Mouse (Mus musculus) spleen, postnatal 10 days (tissue): ENCODE results near the gene Gtf3c5.
A peak's percentile ranks its signal among the peaks of the same experiment; 100 is the strongest.

Experiments
- DNase-seq, 2 experiments: peaks; one replicate each; pipeline ENCODE4 v3.0.0; 2021 to 2022; ENCODE audit warnings: low spot score in 2 of 2

Gene Gtf3c5

GRCm38 (mm10) chr2:28569903-28570302 is 13.6 kb downstream of the Gtf3c5 start:
- DNase-seq: no peak

DNA sequence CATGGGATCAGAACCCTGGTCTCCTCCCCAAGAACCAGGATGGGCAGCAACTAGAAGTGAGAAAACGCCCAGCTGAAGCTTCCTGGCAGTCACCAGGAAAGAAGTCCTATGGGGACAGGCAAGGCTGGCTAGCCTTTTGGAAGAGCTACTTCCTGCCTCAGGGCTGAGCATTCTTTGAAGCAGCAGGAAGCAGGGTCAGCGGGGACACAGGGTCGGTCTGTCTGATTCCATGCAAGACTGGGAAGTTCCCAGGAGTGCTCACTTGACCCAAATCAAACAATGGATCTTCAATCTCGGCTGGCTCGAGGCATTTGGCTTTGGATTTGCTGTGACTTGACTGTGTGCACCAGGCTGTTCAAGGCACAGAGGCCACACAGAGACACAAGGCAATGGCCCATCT is 17.0 kb downstream of the Gtf3c5 start:
- no peak for DNase-seq

DNA sequence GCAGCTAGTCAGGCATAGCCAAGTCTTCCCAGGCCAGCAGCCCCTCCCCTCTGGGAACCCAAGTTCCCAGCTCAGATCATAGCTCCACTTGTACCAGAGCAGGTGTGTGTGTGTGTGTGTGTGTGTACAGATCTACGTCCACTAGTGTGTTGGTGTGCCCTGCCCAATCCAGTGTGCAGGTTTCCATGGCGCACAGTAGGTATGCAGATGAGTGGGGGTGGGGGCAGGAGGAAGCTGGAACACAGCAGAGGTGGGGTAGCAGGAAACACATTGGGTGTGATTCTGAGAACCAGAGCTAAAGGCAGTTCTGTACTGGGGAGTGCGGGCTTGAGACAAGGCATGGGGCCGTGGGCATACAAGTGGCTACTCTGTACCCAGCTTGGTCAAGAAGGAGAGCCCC is 19.2 kb downstream of the Gtf3c5 start:
- DNase-seq: no peak

DNA sequence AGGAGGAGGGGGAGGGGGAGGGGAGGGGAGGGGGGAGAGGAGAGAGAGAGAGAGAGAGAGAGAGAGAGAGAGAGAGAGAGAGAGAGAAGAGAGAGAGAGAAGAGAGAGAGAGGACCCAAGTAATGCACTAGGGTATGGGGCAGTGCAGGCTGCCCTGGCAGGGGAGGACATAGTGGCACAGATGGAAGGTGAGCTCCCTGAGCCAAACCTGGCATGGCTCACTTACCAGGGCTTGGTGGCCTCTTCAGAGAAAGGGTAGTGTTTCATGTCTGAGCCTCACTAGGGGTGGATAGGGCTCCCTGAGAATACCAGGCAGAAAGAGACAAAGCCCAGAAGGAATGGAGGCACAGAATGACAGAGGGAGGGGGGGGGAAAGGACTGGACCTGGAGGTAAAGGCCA is 19.7 kb downstream of the Gtf3c5 start:
- no peak for DNase-seq

GRCm38 (mm10) chr2:28563303-28563702 is 20.2 kb downstream of the Gtf3c5 start, which contains the start of gene Cel:
Cel (minus strand) TSS chr2:28563403.
- DNase-seq: no peak

GRCm38 (mm10) chr2:28557452-28557851 is 26.1 kb downstream of the Gtf3c5 start:
- DNase-seq: no peak

GRCm38 (mm10) chr2:28552301-28552700 is 31.2 kb downstream of the Gtf3c5 start:
- DNase-seq: no peak

- DNase-seq: no peak
Observed at GRCm38 (mm10) chr2:28549157-28549556, 34.4 kb downstream of the Gtf3c5 start.

DNA sequence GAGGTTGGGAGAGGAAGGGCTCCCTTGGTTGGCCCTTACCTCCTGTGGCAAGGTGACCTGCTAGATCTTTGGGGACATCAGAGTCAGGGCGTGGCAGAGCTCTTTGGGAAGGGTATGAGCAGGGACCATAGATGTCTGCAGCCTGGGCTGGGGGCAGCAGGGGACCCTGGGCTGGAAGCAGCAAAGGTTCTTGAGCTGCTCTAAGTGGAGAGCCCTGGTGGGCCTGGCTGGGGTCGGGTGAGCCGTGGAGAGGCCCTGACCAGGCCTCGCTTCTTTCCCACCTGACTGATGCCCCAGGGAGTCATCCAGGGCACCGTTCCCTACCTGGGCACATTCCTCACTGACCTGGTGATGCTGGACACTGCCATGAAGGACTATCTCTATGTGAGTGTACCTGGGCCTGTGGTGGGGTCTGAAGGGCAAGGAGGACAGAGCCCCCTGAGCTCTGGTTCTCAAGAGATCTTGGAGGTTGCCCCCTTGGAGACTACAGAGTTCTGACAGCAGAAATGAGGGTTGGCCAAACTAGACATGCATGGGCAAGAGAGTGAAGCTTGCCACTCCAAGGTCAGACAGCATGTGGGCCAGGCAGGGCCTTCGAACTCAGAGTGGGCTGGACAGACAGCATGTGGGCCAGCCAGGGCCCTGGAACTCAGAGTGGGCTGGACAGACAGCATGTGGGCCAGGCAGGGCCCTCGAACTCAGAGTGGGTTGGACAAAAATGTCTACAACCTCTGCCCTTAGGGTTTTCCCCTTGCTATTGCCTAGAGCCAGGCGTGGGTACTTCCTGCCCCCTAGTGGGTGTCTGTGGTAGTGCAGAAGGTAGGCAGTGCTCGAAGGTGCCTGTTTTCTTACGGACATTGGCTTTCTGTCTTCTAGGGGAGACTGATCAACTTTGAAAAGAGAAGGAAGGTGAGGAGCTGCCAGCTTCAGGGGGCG is 36.0 kb downstream of the Gtf3c5 start:
- DNase-seq: peak; percentile 82 to 90

DNA sequence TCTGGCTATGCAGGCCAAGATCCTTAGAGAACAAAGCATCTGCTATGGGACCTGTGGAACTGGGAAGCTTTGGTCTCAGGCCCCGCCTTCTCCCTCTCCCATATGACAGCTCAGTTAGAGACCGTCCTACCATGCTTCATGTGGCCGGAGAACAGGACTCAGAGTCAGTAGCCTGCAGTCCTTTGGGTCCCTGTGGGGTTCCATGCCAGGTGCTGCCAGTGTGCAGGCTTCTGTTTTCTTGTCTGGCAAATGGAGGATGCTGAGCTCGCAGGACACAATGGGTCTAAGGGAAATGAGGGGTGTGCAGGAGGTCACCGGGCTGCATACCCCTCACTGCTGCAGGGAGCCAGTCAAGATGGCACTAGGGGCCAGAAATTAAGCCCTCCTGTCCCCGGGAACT is 37.0 kb downstream of the Gtf3c5 start:
- DNase-seq: no peak

DNA sequence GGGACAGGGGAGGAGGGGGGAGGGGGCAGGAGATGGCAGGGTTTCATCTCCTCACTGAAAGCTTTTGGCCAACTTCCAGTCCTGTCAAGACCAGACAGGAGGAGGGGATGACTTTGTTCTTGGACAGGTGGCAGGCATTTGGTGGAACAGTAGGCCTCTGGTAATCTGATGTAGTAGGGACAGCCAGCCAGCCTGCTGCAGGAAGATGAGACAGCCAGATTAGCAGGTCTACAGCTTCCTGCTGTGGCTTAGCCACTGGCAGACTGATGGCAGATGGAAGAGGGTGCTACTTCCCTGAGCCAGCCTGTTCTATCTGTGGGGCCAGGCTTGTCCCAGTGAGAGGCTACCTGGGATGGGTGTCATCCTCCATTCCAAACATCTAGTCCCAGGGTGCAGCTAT is 37.6 kb downstream of the Gtf3c5 start:
- no peak for DNase-seq

- no peak for DNase-seq
Observed at GRCm38 (mm10) chr2:28543894-28544293, 39.7 kb downstream of the Gtf3c5 start.

DNA sequence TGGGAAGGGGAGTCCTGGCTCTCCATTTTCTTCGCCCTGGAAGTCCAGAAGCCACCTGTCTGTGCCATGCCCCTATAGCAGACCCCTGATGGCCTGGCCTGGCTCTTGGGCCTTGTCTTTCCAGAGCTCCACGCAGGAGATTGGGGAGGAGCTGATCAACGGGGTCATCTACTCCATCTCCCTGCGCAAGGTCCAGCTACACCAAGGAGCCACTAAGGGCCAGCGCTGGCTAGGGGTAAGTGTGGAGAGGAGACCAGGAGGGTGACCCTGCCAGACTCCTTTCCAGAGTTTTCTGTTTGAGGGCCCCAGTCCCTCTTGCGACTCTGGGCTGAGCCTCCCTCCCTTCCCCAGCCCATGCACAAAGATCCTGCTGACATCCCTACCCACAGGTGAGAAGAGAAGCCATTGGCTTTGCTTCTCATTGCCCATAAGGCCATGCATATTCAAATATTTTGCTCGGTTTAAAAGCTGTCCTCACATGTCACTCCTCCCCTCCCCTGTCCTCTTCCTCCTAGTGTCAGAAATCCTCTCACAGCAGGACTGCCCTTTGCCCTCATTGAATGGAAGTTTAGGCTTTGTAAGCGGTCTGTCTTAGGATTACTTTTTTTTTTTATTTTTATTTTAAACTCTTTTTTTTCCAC is 42.8 kb downstream of the Gtf3c5 start:
- no peak for DNase-seq

- DNase-seq: peak in 1 of 2 experiments; percentile 66
Observed at GRCm38 (mm10) chr2:28539949-28540348, 43.6 kb downstream of the Gtf3c5 start.

DNA sequence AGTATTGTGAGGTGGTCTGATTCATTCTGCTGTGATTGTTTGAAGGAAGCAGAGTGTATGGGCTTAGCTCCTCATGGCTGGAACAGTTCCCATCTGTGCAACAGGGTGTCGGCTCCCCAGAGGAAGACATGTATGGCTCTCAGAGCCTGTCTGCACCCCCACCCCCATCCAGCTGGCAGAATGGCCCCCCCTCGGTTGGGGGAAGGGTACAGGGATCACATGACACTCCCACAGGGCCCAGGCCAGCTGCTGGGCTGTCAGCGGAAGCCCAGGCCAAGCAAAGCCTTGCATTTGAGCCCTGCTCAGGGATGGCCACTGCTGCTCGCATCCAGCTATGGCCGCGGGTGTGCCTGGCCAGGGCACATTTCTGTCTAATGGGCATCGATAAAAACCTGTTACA is 44.3 kb downstream of the Gtf3c5 start:
- peak in 1 of 2 experiments; percentile 69 for DNase-seq

GRCm38 (mm10) chr2:28538817-28539128 is 44.8 kb downstream of the Gtf3c5 start:
- no peak for DNase-seq

- DNase-seq: peak in 1 of 2 experiments; percentile 50
Observed at GRCm38 (mm10) chr2:28537995-28538816, 45.3 kb downstream of the Gtf3c5 start.

DNA sequence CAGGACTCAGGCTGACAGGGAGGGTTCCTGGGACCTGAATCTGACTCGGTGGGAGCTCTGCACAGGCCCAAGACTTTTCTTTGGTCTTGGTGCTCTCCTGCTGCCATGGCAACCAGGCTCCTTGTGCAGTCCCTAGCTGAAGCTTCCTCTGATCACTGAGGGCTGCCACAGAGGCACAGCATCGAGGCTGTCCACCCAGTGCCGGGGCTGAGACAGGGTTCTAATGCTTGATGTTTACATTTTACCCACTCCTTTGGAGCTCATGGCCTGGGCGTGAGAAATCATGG is 46.0 kb downstream of the Gtf3c5 start:
- no peak for DNase-seq

- DNase-seq: no peak
Observed at GRCm38 (mm10) chr2:28536766-28537633, 46.6 kb downstream of the Gtf3c5 start.

GRCm38 (mm10) chr2:28536166-28536565 is 47.4 kb downstream of the Gtf3c5 start:
- no peak for DNase-seq

GRCm38 (mm10) chr2:28535650-28536049 is 47.9 kb downstream of the Gtf3c5 start:
- no peak for DNase-seq

GRCm38 (mm10) chr2:28535263-28535540 is 48.3 kb downstream of the Gtf3c5 start:
- no peak for DNase-seq
